Mouse (Mus musculus): ENCODE results near the gene Eya4.

GRCm38 (mm10) chr10:23060041-23060693 is 290.4 kb downstream of the Eya4 start:
- TF ChIP-seq CTCF (IDR thresholded peaks at IDR 0.05; ENCODE audit: borderline replicate concordance, insufficient read depth, low read length) (no peak), POLR2A (IDR thresholded peaks at IDR 0.05; ENCODE audit: low read depth, low read length) (no peak)

All from embryonic fibroblast, embryonic 13.5 days (primary cell).